Mouse (Mus musculus) forebrain, embryonic 11.5 days (tissue): ENCODE data around the gene Phf10. TPM values are rescaled to one million over a fixed set of nuclear protein-coding genes. Genes with fewer than 3 reads are reported as not detected.
"Not testable (repeated sequence)": the region's sequence is repeated elsewhere in the genome, so short reads cannot be mapped to it uniquely, and the experiment has no call there.

Experiments used
- ATAC-seq: fragments of 200-750 bp; cut with Nextera tagmentation; replicated peaks from 2 replicates; pipeline ENCODE4 v1.8.0; 2017; ENCODE audit warnings: moderate TSS enrichment; ENCODE audit not compliant: low FRiP score
- DNase-seq: peaks from one replicate; pipeline ENCODE4 v3.0.0-alpha.2; 2017; ENCODE audit warnings: low spot score
- H3K27ac ChIP-seq: fragments of 300-500 bp; sonication (generic); 2 replicates; pipeline ENCODE4 v1.5.1; 2014; ENCODE audit warnings: low read depth, low read length
- H3K27me3 ChIP-seq: fragments of 300-500 bp; sonication (generic); 2 replicates; pipeline ENCODE4 v1.6.1; 2014; ENCODE audit warnings: mild to moderate bottlenecking, low read length, mixed read lengths; ENCODE audit not compliant: control insufficient read depth, insufficient read depth
- H3K36me3 ChIP-seq: fragments of 300-500 bp; sonication (generic); 2 replicates; pipeline ENCODE4 v1.6.1; 2014; ENCODE audit warnings: mild to moderate bottlenecking, low read length, moderate library complexity, mixed read lengths; ENCODE audit not compliant: control insufficient read depth, insufficient read depth
- H3K4me1 ChIP-seq: fragments of 300-500 bp; sonication (generic); replicated peaks from 2 replicates; pipeline ENCODE4 v1.6.1; 2014; ENCODE audit warnings: low read length, mixed read lengths; ENCODE audit not compliant: control insufficient read depth, insufficient read depth
- H3K4me2 ChIP-seq: fragments of 300-500 bp; sonication (generic); 2 replicates; pipeline ENCODE4 v1.6.1; 2014; ENCODE audit warnings: low read depth, mild to moderate bottlenecking, low read length, moderate library complexity, mixed read lengths; ENCODE audit not compliant: severe bottlenecking
- H3K4me3 ChIP-seq: fragments of 300-500 bp; sonication (generic); 2 replicates; pipeline ENCODE4 v1.5.1; 2014; ENCODE audit warnings: low read depth, low read length
- H3K9ac ChIP-seq: fragments of 300-500 bp; sonication (generic); 2 replicates; pipeline ENCODE4 v1.6.1; 2014; ENCODE audit warnings: low read length
- H3K9me3 ChIP-seq: fragments of 300-500 bp; sonication (generic); 2 replicates; pipeline ENCODE4 v1.6.1; 2016; ENCODE audit warnings: low read length, mixed read lengths; ENCODE audit not compliant: control insufficient read depth
- WGBS: fragments of 180-500 bp; shearing (Covaris S2); extraction: QIAGEN DNeasy Blood & Tissue Kit; methylation state at CpG from one replicate; pipeline ENCODE4 v1.1.7; 2014; 5-methylcytosine and 5-hydroxymethylcytosine counted together
- polyA plus RNA-seq: library from polyadenylated mRNA; unstranded; fragments of >200 nt; fragmentation: Nextera tagmentation; extraction: Ambion mirVana; gene quantifications from 2 replicates; pipeline ENCODE4 v1.2.1, GENCODE M21; 2014

Gene Phf10
- 33.2 and 36.2 TPM in 2 replicates for polyA plus RNA-seq

- under 1% methylated on average over 39 of the region's 100 CpGs for WGBS
- ATAC-seq, result peak; percentile 73
Measured at GRCm38 (mm10) chr17:14960951-14961556, at the start of gene Phf10. Phf10 (minus strand) TSS chr17:14961273.

GRCm38 (mm10) chr17:15009706-15010413 lies 48.8 kb upstream of the Phf10 start, which contains the start of gene Gm3435:
Gm3435 (plus strand) TSS chr17:15010176.
- H3K4me3 ChIP-seq, H3K4me1 ChIP-seq, H3K9ac ChIP-seq, DNase-seq, H3K4me2 ChIP-seq, H3K9me3 ChIP-seq, H3K27ac ChIP-seq, H3K27me3 ChIP-seq, H3K36me3 ChIP-seq: not testable (repeated sequence)
- WGBS, result no CpG with 5 or more reads among the region's 60 CpGs
- peak; percentile 98 for ATAC-seq

More at GRCm38 (mm10) chr17:14960951-14961556, at the start of gene Phf10:
- DNase-seq, result peak; percentile 64
- H3K36me3 ChIP-seq, H3K4me1 ChIP-seq, H3K27ac ChIP-seq, H3K9me3 ChIP-seq, H3K27me3 ChIP-seq: not testable (repeated sequence)
- peak within 1 kb of the TSS; percentile 64 for H3K4me3 ChIP-seq
- H3K9ac ChIP-seq, result peak within 1 kb of the TSS; percentile 65
- peak within 1 kb of the TSS; percentile 95 for H3K4me2 ChIP-seq

- H3K27ac ChIP-seq, H3K27me3 ChIP-seq: not testable (repeated sequence)
- ATAC-seq, result 0 out of 2 replicates have a peak, but pooled peaks have one; percentile 7
Measured at GRCm38 (mm10) chr17:15009088-15009487, 48.0 kb upstream of the Phf10 start.

GRCm38 (mm10) chr17:15000047-15000446 lies 39.0 kb upstream of the Phf10 start:
- H3K9me3 ChIP-seq, result not testable (repeated sequence)
- WGBS, result no CpG with 5 or more reads among the region's 4 CpGs

More at GRCm38 (mm10) chr17:15009088-15009487, 48.0 kb upstream of the Phf10 start:
- H3K4me2 ChIP-seq, H3K4me1 ChIP-seq, H3K9ac ChIP-seq, H3K36me3 ChIP-seq, DNase-seq, H3K9me3 ChIP-seq, H3K4me3 ChIP-seq: not testable (repeated sequence)
- WGBS, result no CpG with 5 or more reads among the region's 3 CpGs

GRCm38 (mm10) chr17:14994140-14994539 lies 33.1 kb upstream of the Phf10 start:
- no CpG with 5 or more reads among the region's 5 CpGs for WGBS
- not testable (repeated sequence) for H3K9me3 ChIP-seq, H3K4me3 ChIP-seq, H3K36me3 ChIP-seq, ATAC-seq, H3K9ac ChIP-seq, H3K27me3 ChIP-seq, DNase-seq, H3K27ac ChIP-seq, H3K4me2 ChIP-seq, H3K4me1 ChIP-seq

More at GRCm38 (mm10) chr17:15000047-15000446, 39.0 kb upstream of the Phf10 start:
- not testable (repeated sequence) for H3K4me1 ChIP-seq, H3K4me3 ChIP-seq, H3K9ac ChIP-seq, H3K27ac ChIP-seq, H3K36me3 ChIP-seq, ATAC-seq, DNase-seq, H3K4me2 ChIP-seq, H3K27me3 ChIP-seq

GRCm38 (mm10) chr17:14993139-14993832 lies 32.2 kb upstream of the Phf10 start:
- no CpG with 5 or more reads among the region's 47 CpGs for WGBS
- ATAC-seq, result peak; percentile 89
- H3K4me3 ChIP-seq, H3K9ac ChIP-seq, DNase-seq, H3K27me3 ChIP-seq, H3K4me2 ChIP-seq, H3K36me3 ChIP-seq, H3K27ac ChIP-seq, H3K4me1 ChIP-seq, H3K9me3 ChIP-seq: not testable (repeated sequence)

- not testable (repeated sequence) for H3K4me3 ChIP-seq, H3K9me3 ChIP-seq, H3K9ac ChIP-seq, H3K27ac ChIP-seq, H3K4me2 ChIP-seq, DNase-seq, H3K27me3 ChIP-seq, H3K4me1 ChIP-seq, H3K36me3 ChIP-seq
- ATAC-seq, result peak; percentile 69; the same call in 1 of the 2 replicates
- WGBS, result no CpG with 5 or more reads among the region's 98 CpGs
Measured at GRCm38 (mm10) chr17:14992522-14993138, 31.6 kb upstream of the Phf10 start.

GRCm38 (mm10) chr17:14990116-14990702 lies 29.1 kb upstream of the Phf10 start:
- not testable (repeated sequence) for H3K9me3 ChIP-seq, H3K4me3 ChIP-seq, H3K36me3 ChIP-seq, H3K9ac ChIP-seq, H3K4me2 ChIP-seq, H3K27me3 ChIP-seq, H3K4me1 ChIP-seq, DNase-seq, ATAC-seq, H3K27ac ChIP-seq
- 89% methylated on average over 4 of the region's 5 CpGs for WGBS
